Mouse (Mus musculus): ENCODE measurements around the gene Fam131a. TPM values are rescaled to one million over a fixed set of nuclear protein-coding genes. Genes with fewer than 3 reads are reported as not detected.

The Fam131a gene
- polyA plus RNA-seq, 1 experiment, result 6.2 TPM

DNA sequence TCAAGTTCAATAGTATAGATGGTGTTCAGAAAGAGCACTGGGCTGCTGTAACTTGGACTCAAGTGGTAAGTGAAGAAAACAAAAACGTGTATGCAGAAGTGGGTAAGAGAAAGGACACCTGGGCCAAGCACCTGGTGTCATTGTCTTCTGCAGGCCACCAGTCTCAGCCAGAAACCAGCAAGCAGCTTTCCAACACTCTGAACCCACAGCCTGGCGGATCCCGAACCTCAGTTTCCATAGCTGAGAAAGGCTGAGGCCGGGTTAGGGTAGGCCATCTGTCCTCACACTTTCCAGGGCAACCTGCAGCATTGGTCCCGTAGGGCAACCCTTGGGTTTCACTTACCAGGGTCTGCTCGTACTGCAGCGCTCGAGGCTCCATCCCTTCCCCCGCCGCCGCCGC, 22.5 kb downstream of the Fam131a start:
- Histone ChIP-seq H3K27ac (ENCODE audit: insufficient read depth, low read depth, low read length) (no peak overlapping the region), H3K4me1 (ENCODE audit: control insufficient read depth, insufficient read depth, low read length) (peaks cover 2% of the 10 kb centered on the region; the same call in 1 of the 2 replicates), H3K4me3 (ENCODE audit: insufficient read depth, low read length) (peak overlapping the region; percentile 70)
- TF ChIP-seq POLR2A (IDR thresholded peaks at IDR 0.05; ENCODE audit: borderline replicate concordance, low read depth, low read length) (no peak), CTCF (IDR thresholded peaks at IDR 0.05; ENCODE audit: low read depth, low read length) (no peak)

DNA sequence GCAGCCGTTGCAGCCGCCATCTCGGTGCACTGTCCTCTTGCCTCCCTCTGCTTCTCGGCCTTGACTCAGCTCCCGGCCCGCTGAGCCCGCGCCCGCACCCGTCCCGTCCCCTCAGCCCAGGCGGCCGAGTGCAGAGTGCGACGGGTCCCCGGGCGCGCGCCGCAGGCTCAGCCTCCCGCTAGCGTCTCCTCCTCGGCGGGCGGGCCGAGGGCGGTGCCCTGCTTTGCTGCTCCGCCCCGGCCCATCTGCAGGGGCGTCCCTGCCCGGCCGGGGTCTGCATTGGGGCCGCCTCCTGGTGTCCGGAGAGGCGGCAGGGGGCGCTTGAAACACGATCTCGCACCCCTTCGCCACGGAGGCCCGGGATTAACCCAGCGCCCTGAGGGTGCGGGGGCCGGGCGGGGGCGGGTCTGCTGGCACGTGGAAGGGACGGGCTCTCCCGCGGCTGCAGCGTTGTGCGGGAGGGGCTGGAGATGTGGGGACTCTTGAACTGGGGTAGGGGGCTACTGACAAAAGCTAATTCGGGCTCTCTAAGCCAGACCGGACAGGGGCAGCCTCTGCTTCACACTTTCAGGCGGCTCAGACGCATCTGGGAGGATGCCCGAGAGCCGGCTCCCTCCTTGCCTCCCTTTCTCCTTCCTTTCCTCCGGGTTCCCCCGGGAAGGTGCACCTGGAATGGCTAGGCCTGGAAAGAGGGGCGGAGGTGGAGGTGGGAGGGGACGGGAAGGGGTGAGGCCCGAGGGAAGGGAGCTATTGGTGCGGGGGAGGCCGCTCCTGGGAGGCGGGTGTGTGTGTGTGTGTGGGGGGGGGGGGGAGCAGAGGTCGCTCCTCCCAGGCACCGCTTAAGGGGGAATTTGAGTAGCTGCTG, 23.2 kb downstream of the Fam131a start:
- Histone ChIP-seq H3K4me3 (ENCODE audit: insufficient read depth, low read length) (peak overlapping the region; percentile 70), H3K27ac (ENCODE audit: insufficient read depth, low read depth, low read length) (no peak overlapping the region), H3K4me1 (ENCODE audit: control insufficient read depth, insufficient read depth, low read length) (peaks cover 2% of the 10 kb centered on the region; the same call in 1 of the 2 replicates)
- TF ChIP-seq POLR2A (IDR thresholded peaks at IDR 0.05; ENCODE audit: borderline replicate concordance, low read depth, low read length), result no peak
- TF ChIP-seq CTCF (IDR thresholded peaks at IDR 0.05; ENCODE audit: low read depth, low read length), result no peak

DNA sequence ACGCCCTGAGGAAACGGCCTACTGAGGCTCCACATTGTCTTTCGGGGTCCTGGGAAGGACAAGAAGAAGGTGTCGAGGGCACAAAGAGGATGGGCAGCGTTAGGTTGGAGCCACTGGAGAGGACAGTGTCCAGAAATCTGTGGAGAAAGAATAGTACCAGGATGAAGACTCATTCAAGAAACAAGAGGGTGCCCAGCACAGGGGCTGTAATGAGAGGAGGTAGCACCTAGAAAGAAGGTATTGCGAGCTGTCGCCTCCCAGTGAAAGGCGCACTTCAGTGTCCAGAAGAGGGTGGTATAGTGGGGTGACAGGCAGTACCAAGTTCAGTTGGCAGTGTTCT, 23.8 kb downstream of the Fam131a start:
- Histone ChIP-seq H3K27ac (ENCODE audit: insufficient read depth, low read depth, low read length) (no peak overlapping the region), H3K4me3 (ENCODE audit: insufficient read depth, low read length) (peak overlapping the region; percentile 70), H3K4me1 (ENCODE audit: control insufficient read depth, insufficient read depth, low read length) (peaks cover 2% of the 10 kb centered on the region; the same call in 1 of the 2 replicates)
- TF ChIP-seq CTCF (IDR thresholded peaks at IDR 0.05; ENCODE audit: low read depth, low read length) (no peak), POLR2A (IDR thresholded peaks at IDR 0.05; ENCODE audit: borderline replicate concordance, low read depth, low read length) (no peak)

DNA sequence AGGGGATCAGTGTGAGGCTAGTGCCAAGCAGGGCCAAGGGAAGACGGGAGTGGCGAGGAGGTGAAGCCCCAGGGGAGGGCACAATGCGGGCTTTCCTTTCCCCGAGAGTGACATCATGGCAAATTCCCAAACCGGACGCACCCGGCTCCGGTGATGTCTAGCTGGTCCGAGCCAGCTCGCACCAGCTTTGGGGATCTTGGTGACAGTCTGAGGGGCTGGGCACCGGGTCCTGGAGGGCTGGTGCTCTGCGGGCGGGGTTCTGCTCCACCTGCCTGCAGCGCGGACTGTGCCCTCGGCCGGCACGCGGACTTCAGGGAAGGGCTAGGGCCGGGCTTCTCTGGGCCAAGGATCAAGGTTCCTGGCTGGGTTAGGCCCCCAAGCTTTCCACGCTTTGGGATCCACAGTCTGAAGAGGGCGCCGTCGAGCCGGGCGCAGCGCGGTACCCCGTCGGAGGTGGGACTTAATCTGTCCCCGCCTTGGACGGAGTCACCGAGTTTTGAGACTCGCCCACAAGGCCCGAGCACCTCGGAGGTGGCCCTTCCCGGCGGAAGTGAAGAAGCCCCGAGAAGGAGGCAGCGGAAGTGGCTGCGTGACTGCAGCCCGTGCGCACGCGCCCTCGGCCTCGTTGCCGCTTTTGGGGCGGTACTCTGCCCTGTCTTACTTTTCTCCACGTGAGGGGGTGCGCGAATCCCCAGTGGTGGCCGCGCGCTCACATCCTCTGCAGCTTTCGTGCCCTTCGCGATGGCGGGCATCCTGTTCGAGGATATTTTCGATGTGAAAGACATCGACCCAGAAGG, 24.3 kb downstream of the Fam131a start, which contains the start of the genes Polr2h and Clcn2:
Polr2h (plus strand) TSS at position 485 of the 797 bp plus-strand sequence.
Clcn2 (minus strand) TSS at position 566 of the 797 bp plus-strand sequence.
- H3K4me1 ChIP-seq (ENCODE audit: control insufficient read depth, insufficient read depth, low read length), result peaks cover 2% of the 10 kb centered on the region; the same call in 1 of the 2 replicates
- TF ChIP-seq POLR2A (IDR thresholded peaks at IDR 0.05; ENCODE audit: borderline replicate concordance, low read depth, low read length), result no peak
- TF ChIP-seq CTCF (IDR thresholded peaks at IDR 0.05; ENCODE audit: low read depth, low read length), result no peak
- peak within 1 kb of the TSS; percentile 64 for H3K27ac ChIP-seq (ENCODE audit: insufficient read depth, low read depth, low read length)
- H3K4me3 ChIP-seq (ENCODE audit: insufficient read depth, low read length), result peak within 1 kb of the TSS; percentile 70

DNA sequence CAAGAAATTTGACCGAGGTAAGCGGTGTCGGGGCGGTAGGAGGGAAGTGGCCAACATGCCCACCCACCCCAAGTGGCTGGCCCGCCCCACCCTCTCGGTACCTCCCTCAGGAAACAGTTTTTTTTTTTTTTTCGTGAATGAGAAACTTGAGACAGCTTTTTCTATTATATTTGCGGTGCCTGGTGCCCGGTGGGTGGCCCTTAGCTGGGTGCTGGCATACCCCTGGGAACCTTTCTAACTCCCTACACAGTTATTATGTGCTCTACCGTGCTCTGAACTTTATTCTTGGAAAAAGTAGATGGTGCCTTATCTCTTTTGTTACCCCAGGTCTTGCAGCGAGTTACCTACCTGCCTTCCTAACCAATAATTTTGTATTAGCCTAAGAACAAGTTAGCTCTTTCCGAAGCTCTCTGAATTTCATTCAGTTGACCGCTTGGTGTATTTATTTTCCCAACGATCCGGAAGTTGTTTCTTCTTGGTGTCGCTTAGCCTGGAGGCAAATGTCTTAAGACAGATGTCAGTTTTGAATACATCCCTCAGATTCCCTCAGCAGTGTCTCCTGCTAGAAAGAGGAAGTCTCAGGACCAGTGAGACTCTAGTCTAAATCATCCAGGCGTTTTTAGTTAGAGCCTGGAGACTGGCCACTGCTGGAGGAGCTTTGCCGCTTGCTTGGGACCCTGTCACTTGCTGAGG, 25.1 kb downstream of the Fam131a start:
- peak overlapping the region; percentile 70 for H3K4me3 ChIP-seq (ENCODE audit: insufficient read depth, low read length)
- H3K27ac ChIP-seq (ENCODE audit: insufficient read depth, low read depth, low read length), result peak overlapping the region; percentile 64
- peaks cover 2% of the 10 kb centered on the region; the same call in 1 of the 2 replicates for H3K4me1 ChIP-seq (ENCODE audit: control insufficient read depth, insufficient read depth, low read length)
- TF ChIP-seq POLR2A (IDR thresholded peaks at IDR 0.05; ENCODE audit: borderline replicate concordance, low read depth, low read length), result no peak
- TF ChIP-seq CTCF (IDR thresholded peaks at IDR 0.05; ENCODE audit: low read depth, low read length), result no peak

DNA sequence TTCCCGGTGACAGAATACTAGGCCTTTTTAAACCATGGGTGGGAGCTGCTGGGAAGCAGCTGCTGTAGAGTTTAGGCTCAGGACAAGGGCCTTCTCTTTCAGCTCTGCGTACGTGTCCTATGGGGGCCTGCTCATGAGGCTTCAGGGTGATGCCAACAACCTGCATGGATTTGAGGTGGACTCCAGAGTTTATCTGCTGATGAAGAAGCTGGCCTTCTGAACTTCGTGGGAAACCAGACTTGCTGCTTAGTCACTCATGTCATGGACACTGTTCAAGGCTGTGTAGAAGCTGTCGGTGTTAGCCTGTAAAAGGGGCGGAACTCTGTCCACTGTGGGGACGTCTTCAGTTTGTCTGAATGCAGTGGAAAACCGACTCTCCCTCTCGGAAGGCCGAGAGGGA, 28.8 kb downstream of the Fam131a start:
- no peak overlapping the region for H3K4me3 ChIP-seq (ENCODE audit: insufficient read depth, low read length)

DNA sequence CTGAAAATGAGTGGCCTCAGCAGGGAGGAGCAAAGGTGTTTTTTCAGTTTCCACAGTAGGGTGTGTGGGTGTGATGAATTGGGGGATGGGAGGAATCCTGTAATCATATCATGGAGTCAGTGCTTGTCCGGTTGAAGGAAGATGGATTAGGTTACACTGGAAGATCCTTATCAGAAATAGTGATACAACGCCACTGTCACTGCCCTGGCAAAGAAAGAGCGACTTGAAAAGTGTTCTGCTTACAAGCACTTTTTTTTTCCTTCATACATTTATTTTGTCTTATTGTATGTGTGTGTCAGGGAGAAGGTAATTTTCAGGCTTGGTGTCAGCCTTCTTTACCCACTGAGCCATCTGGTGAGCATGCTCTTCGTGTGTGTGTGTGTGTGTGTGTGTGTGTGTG, 29.7 kb downstream of the Fam131a start:
- TF ChIP-seq CTCF (IDR thresholded peaks at IDR 0.05; ENCODE audit: low read depth, low read length) (no peak), POLR2A (IDR thresholded peaks at IDR 0.05; ENCODE audit: borderline replicate concordance, low read depth, low read length) (no peak)
- no peak overlapping the region for H3K4me3 ChIP-seq (ENCODE audit: insufficient read depth, low read length)
- peaks cover 6% of the 10 kb centered on the region; the same call in 1 of the 2 replicates for H3K4me1 ChIP-seq (ENCODE audit: control insufficient read depth, insufficient read depth, low read length)
- H3K27ac ChIP-seq (ENCODE audit: insufficient read depth, low read depth, low read length), result no peak overlapping the region

More for the DNA sequence above, 28.8 kb downstream of the Fam131a start:
- H3K27ac ChIP-seq (ENCODE audit: insufficient read depth, low read depth, low read length), result no peak overlapping the region
- H3K4me1 ChIP-seq (ENCODE audit: control insufficient read depth, insufficient read depth, low read length), result peaks cover 6% of the 10 kb centered on the region; the same call in 1 of the 2 replicates
- TF ChIP-seq CTCF (IDR thresholded peaks at IDR 0.05; ENCODE audit: low read depth, low read length) (no peak), POLR2A (IDR thresholded peaks at IDR 0.05; ENCODE audit: borderline replicate concordance, low read depth, low read length) (no peak)

DNA sequence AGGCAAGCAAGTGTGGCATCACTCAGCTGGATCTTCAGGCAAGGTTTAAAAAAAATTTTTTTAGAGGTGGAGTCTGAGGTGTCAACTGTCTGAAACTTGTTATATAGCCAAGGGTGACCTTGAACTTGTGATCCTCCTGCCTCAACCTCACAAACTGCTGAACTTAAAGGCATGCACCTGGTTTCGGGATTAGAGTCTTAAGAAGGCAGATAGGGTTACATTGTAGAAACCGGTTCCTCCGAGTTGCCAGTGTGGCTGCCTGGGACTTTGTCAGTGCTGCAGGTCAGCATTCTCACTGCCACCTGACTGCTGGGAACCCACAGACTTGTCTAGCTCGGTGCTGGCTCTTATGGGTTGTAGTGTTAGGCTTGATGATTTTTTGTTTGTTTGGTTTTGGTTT, 30.2 kb downstream of the Fam131a start:
- no peak overlapping the region for H3K27ac ChIP-seq (ENCODE audit: insufficient read depth, low read depth, low read length)
- TF ChIP-seq CTCF (IDR thresholded peaks at IDR 0.05; ENCODE audit: low read depth, low read length) (no peak), POLR2A (IDR thresholded peaks at IDR 0.05; ENCODE audit: borderline replicate concordance, low read depth, low read length) (no peak)
- peaks cover 6% of the 10 kb centered on the region; the same call in 1 of the 2 replicates for H3K4me1 ChIP-seq (ENCODE audit: control insufficient read depth, insufficient read depth, low read length)
- no peak overlapping the region for H3K4me3 ChIP-seq (ENCODE audit: insufficient read depth, low read length)

DNA sequence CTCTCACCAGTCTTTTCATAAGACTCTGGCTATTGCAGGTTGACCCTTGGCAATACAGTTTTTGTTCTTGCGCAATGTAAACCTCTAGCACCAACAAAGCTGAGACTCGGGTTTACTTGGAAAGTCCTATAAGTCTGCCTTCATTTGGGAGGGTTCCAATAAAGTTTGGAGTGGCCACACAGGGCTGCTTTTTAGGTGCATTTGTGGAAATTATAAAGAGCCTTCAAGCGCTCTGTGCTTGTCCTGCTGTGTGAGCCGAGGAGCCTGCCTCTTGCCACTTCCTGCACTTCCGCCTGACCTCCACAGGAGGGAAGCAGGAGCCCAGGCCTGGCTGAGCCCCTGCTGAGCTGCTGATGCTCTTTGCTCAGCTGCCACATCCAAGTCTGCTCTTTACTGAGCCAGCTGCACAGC, 31.3 kb downstream of the Fam131a start:
- peaks cover 4% of the 10 kb centered on the region; the same call in 1 of the 2 replicates for H3K4me1 ChIP-seq (ENCODE audit: control insufficient read depth, insufficient read depth, low read length)
- no peak overlapping the region for H3K27ac ChIP-seq (ENCODE audit: insufficient read depth, low read depth, low read length)
- TF ChIP-seq POLR2A (IDR thresholded peaks at IDR 0.05; ENCODE audit: borderline replicate concordance, low read depth, low read length) (no peak), CTCF (IDR thresholded peaks at IDR 0.05; ENCODE audit: low read depth, low read length) (peak; percentile 49; the same call in 1 of the 2 replicates)
- no peak overlapping the region for H3K4me3 ChIP-seq (ENCODE audit: insufficient read depth, low read length)
